Mouse (Mus musculus) small intestine, adult 2 months (tissue): ENCODE measurements around the gene Slc25a33.

ENCODE experiments used
- CTCF ChIP-seq: fragments of 200-500 bp; IDR thresholded peaks from 2 replicates; pipeline ENCODE4 v1.5.1; 2012; ENCODE audit warnings: low read depth, mild to moderate bottlenecking, control low read depth, inconsistent platforms, low read length, moderate library complexity, mixed read lengths; ENCODE audit not compliant: insufficient replicate concordance, insufficient read length; ENCODE audit errors: extremely low read depth
- POLR2A ChIP-seq: fragments of 200-500 bp; IDR thresholded peaks from 2 replicates; pipeline ENCODE4 v1.6.1; 2012; ENCODE audit warnings: low read depth, mild to moderate bottlenecking, control low read depth, inconsistent platforms, low read length, moderate library complexity

GRCm38 (mm10) chr4:149735624-149736250 is 38.3 kb downstream of the Slc25a33 start:
- no peak for TF ChIP-seq CTCF
- TF ChIP-seq POLR2A: no peak
